In the genomic region with DNA sequence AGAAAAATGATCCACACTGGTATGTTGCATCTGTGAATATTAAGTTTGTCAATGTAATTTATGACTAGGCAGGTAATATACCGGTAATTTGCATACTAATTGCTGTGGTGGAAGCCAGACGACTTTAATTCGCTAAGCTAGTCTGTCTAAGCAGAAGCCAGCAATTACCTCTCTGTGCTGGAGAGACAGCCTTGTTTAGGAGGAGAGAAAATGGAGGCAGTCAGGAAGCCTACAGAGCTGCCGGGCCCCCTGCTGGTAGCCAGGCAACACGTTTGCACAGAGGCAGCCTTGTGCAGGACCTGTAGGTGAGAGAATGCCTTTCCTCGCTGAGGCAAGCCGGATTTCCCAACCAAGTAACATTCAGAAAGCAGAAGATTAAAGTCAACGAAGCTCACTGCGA, we compare ENCODE assay signal across 8 mouse cellular contexts.
DNase-seq lines count a peak whose midpoint lies in the region; ATAC-seq and TF ChIP-seq lines count a peak whose summit lies in the region.

No protein-coding gene starts in this region.

- no peak for TF ChIP-seq POLR2A in brain, embryonic 14.5 days (IDR thresholded peaks at IDR 0.05; ENCODE audit: borderline replicate concordance, extremely low read depth, insufficient read depth, insufficient read length, poor library complexity, severe bottlenecking)

- no peak overlapping the region for H3K9ac ChIP-seq in heart, embryonic 12.5 days
- no peak overlapping the region for H3K9ac ChIP-seq in kidney, embryonic 16.5 days (replicated peaks; ENCODE audit: low read length)
- H3K9ac ChIP-seq in liver, embryonic 11.5 days (ENCODE audit: low read depth, low read length) = no peak overlapping the region

- 13% methylated on average over 9 of the region's 9 CpGs for WGBS in heart, embryonic 12.5 days
- 11% methylated on average over 9 of the region's 9 CpGs for WGBS in kidney, embryonic 16.5 days
- 8% methylated on average over 9 of the region's 9 CpGs for WGBS in liver, embryonic 11.5 days

- peaks cover 15% of the 10 kb centered on the region for H3K4me1 ChIP-seq in heart, embryonic 12.5 days (replicated peaks)
- H3K4me1 ChIP-seq in kidney, embryonic 16.5 days (ENCODE audit: insufficient read depth, low read length) = peaks cover 15% of the 10 kb centered on the region
- peaks cover 12% of the 10 kb centered on the region for H3K4me1 ChIP-seq in liver, embryonic 11.5 days (replicated peaks; ENCODE audit: control insufficient read depth, insufficient read depth, low read length)

- no peak overlapping the region for H3K4me3 ChIP-seq in heart, embryonic 12.5 days
- no peak overlapping the region for H3K4me3 ChIP-seq in kidney, embryonic 16.5 days (ENCODE audit: low read length)
- H3K4me3 ChIP-seq in liver, embryonic 11.5 days (ENCODE audit: low read depth, low read length) = no peak overlapping the region

- ATAC-seq in erythroid progenitor cell, adult 5-6 weeks (replicated peaks; ENCODE audit: low FRiP score, poor library complexity, severe bottlenecking) = peak; percentile 93
- ATAC-seq in heart, embryonic 12.5 days (ENCODE audit: insufficient number of reproducible peaks, low FRiP score) = peak; percentile 69; the same call in 1 of the 2 replicates
- ATAC-seq in kidney, embryonic 16.5 days (ENCODE audit: low FRiP score, low TSS enrichment) = peak; percentile 81; the same call in 1 of the 2 replicates
- peak; percentile 85 for ATAC-seq in liver, embryonic 11.5 days (replicated peaks; ENCODE audit: low FRiP score)

- peak; percentile 92 for TF ChIP-seq CTCF in brain, embryonic 14.5 days (IDR thresholded peaks at IDR 0.05; ENCODE audit: borderline replicate concordance, extremely low read depth, insufficient read depth, insufficient read length)

- no peak overlapping the region for H3K4me2 ChIP-seq in heart, embryonic 12.5 days
- no peak overlapping the region for H3K4me2 ChIP-seq in kidney, embryonic 16.5 days (replicated peaks; ENCODE audit: low read depth, low read length)
- no peak overlapping the region for H3K4me2 ChIP-seq in liver, embryonic 11.5 days

- H3K27ac ChIP-seq in heart, embryonic 12.5 days (ENCODE audit: poor library complexity, severe bottlenecking) = no peak overlapping the region
- H3K27ac ChIP-seq in kidney, embryonic 16.5 days (ENCODE audit: low read length) = 0 out of 2 replicates have a peak overlapping the region, but pooled peaks have one; percentile 6
- H3K27ac ChIP-seq in liver, embryonic 11.5 days (ENCODE audit: low read depth, low read length) = no peak overlapping the region

- no peaks in the 10 kb centered on the region for H3K36me3 ChIP-seq in heart, embryonic 12.5 days
- H3K36me3 ChIP-seq in kidney, embryonic 16.5 days (ENCODE audit: insufficient read depth, low read length) = no peaks in the 10 kb centered on the region
- H3K36me3 ChIP-seq in liver, embryonic 11.5 days (ENCODE audit: control insufficient read depth, insufficient read depth, low read length) = no peaks in the 10 kb centered on the region
- H3K36me3 ChIP-seq in splenic B cell, adult 2 months (ENCODE audit: control insufficient read depth, insufficient read depth, low read length, poor library complexity, severe bottlenecking) = no peaks in the 10 kb centered on the region

- H3K9me3 ChIP-seq in heart, embryonic 12.5 days (replicated peaks) = no peaks in the 10 kb centered on the region
- no peaks in the 10 kb centered on the region for H3K9me3 ChIP-seq in kidney, embryonic 16.5 days (ENCODE audit: low read length)
- no peaks in the 10 kb centered on the region for H3K9me3 ChIP-seq in liver, embryonic 11.5 days (ENCODE audit: control insufficient read depth, low read length)

- DNase-seq in CD4-positive helper T cell, adult 2 months (ENCODE audit: low read depth, low spot score) = peak; percentile 65
- DNase-seq in brain, embryonic 14.5 days (ENCODE audit: low read depth) = peak; percentile 96
- DNase-seq in liver, embryonic 11.5 days (ENCODE audit: low spot score) = peak; percentile 69
- peak; percentile 71 for DNase-seq in naive thymus-derived CD4-positive, alpha-beta T cell, adult 2 months (ENCODE audit: low read depth)
- DNase-seq in splenic B cell, adult 2 months (ENCODE audit: low read depth, low spot score) = peak; percentile 77

- no peaks in the 10 kb centered on the region for H3K27me3 ChIP-seq in heart, embryonic 12.5 days (replicated peaks)
- H3K27me3 ChIP-seq in kidney, embryonic 16.5 days (ENCODE audit: insufficient read depth, low read length) = no peaks in the 10 kb centered on the region
- H3K27me3 ChIP-seq in liver, embryonic 11.5 days (replicated peaks; ENCODE audit: control insufficient read depth, insufficient read depth, low read length) = no peaks in the 10 kb centered on the region
- H3K27me3 ChIP-seq in splenic B cell, adult 2 months (ENCODE audit: control insufficient read depth, insufficient read depth, low read length, poor library complexity, severe bottlenecking) = no peaks in the 10 kb centered on the region
